Mouse (Mus musculus) lung, postnatal 14 days (tissue): ENCODE measurements around the gene Pnldc1.
"Not testable (repeated sequence)": the region's sequence is repeated elsewhere in the genome, so short reads cannot be mapped to it uniquely, and the experiment has no call there.

Experiments used
- DNase-seq: peaks from one replicate; pipeline ENCODE4 v3.0.0; 2021

The Pnldc1 gene

DNA sequence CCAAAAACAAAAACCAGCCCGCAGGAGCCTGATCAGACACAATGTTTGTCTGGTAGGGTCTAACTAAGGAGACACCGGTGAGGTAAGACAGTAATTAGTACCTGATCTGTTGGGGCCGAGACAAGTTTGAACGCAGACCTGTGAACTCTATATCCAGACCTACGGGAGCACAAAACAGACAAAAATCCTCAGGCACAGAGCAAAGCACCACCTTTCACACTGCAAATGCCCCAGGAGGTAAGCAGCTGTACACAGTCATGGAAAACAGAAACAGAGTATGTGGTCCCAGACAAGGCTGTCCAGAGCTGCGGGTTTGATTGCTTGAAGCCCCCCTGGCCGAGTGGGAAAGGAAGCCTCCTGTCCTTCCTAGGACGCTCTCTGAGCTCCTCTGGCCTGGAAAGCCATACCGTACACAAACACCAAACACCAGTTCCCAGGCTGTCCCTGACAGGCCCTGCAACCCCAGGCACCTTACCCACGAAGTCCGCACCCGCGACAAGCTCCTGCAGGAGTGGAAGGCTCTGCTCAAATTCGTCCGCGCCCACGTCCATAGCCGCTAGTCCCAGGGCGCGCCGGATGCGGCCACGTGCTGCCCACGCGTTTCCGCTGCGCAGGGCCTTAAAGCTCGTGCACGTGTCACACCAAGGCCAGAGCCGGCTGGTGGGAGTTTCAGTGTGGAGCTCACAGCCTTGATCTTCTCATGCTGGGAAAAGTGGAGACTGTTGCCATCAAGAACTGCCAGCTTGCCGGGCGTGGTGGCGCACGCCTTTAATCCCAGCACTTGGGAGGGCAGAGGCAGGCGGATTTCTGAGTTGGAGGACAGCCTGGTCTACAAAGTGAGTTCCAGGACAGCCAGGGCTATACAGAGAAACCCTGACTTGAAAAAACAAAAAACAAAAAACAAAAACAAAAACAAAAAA, at the start of gene Pnldc1:
Gene Pnldc1 (minus strand): TSS at position 870 of the 920 bp plus-strand sequence.
- no peak for DNase-seq

- not testable (repeated sequence) for DNase-seq
Observed at GRCm38 (mm10) chr17:12959377-12959776, 49.3 kb upstream of the Pnldc1 start.

GRCm38 (mm10) chr17:12956664-12957063, 46.6 kb upstream of the Pnldc1 start:
- no peak for DNase-seq

DNA sequence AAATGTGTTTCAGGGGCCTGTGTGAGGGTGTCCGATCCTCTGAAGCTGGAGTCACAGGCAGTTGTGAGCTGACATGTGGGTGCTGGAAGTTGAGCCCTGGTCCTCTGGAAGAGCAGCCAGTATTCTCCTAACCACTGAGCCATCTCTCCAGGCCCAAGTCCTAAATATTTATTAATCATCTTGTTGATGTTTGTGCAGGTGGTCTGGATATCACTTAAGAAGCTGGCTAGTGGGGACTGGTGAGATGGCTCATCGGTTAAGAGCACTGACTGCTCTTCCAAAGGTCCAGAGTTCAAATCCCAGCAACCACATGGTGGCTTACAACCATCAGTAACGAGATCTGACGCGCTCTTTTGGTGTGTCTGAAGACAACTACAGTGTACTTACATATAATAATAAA, 39.6 kb upstream of the Pnldc1 start:
- DNase-seq: no peak

- no peak for DNase-seq
Observed at GRCm38 (mm10) chr17:12942459-12943162, 32.6 kb upstream of the Pnldc1 start.

GRCm38 (mm10) chr17:12941543-12942260, 31.7 kb upstream of the Pnldc1 start:
- DNase-seq: no peak

DNA sequence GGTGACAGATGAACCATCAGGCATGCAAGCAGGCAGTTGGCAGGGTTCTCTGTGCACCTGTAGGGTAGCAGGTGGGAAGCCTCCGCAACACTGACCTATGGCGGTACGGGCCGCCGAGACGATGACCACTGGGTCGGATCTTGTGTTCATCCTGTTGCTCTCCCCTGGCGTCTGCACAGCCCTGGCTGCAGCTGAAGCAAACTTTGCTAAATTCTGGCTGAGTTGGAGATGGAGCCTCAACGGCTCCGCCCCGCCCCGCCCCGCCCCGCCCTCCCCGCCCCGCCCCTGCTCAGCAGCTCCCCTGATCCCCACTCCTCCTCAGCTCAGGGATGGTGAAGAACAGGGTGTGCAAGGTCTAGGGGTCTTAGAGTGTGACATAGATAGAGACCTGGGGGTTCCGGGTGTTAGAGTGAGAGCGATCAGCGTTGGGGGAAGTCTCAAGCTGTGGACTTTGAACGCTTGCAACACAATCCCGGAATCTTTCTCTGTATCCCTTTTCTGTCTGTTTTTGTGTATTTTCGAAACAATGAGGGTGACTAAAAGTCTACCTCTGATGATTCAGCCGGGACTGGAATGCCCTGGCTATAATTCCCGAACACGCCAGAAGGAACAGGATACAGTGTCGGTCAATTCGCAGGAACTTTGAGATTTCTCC, 30.2 kb upstream of the Pnldc1 start, which contains the start of gene Acat3:
Gene Acat3 (minus strand): TSS at position 450 of the 655 bp plus-strand sequence.
- DNase-seq: no peak

- not testable (repeated sequence) for DNase-seq
Observed at GRCm38 (mm10) chr17:12939377-12940148, 29.5 kb upstream of the Pnldc1 start.

GRCm38 (mm10) chr17:12938077-12938476, 28.0 kb upstream of the Pnldc1 start:
- DNase-seq: no peak

DNA sequence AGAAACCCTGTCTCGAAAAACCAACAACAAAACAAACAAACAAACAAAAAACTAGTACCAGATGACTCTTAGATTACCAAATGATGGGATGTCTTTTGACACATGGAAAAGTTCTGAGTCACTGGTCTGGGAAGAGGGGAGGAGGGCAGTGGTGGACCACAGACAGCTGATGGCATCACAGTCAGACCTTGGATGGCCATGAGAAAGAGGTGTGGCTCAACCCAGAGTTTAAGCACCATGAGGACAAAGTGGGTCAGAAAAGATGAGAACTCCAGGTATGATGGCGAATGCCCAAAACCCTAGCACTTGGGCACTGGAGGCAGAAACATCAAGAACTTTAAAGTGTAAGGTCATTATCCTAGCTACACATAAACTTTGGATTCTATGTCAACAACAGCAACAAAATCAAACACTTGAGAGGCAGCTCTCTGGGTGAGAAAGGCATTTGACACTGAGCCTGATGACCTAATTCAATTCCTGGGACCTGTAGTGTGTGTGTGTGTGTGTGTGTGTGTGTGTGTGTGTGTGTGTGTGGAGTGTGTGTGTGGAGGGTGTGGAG, 27.5 kb upstream of the Pnldc1 start:
- no peak for DNase-seq

GRCm38 (mm10) chr17:12935719-12936118, 25.7 kb upstream of the Pnldc1 start:
- no peak for DNase-seq

GRCm38 (mm10) chr17:12931576-12931975, 21.5 kb upstream of the Pnldc1 start:
- not testable (repeated sequence) for DNase-seq

DNA sequence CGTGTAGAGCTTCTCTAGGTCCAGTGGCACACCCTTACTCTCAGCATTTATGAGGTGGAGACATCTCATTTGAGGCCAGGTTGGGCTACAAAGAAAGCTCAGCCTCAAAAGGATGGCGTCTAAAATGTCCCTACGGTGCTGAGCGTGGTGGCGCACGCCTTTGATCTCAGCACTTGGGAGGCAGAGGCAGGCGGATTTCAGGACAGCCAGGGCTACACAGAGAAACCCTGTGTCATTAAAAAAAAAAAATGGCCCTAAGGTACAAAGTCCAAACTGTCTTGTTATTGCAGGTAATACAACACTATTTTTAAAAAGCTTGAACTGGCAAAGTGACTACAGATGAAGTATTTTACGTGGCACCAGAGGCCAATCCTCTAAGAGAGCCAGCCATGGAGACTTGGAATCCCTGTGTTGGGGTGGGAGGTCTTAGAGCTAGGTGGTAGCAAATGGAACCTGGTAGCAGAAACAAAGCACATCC, 15.7 kb upstream of the Pnldc1 start:
- DNase-seq: no peak

GRCm38 (mm10) chr17:12925001-12925400, 15.0 kb upstream of the Pnldc1 start:
- no peak for DNase-seq

DNA sequence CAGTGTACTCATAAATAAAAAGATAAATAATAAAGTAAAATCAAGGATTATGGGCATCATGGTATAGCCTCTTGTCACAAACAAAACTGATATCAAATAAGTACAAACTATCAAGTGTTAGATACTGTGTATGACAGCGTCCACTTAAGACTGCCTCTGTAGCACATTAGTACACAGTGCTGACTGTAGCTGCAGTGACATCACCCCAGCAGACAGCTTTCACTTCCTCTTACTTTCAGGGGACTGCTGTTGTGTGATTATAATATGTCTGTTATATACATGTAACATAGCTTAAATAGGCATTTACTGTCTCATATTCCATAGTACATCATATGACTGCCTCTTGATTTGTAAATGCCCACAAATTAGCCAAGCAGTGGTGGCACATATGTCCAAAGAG, 11.0 kb upstream of the Pnldc1 start:
- no peak for DNase-seq

DNA sequence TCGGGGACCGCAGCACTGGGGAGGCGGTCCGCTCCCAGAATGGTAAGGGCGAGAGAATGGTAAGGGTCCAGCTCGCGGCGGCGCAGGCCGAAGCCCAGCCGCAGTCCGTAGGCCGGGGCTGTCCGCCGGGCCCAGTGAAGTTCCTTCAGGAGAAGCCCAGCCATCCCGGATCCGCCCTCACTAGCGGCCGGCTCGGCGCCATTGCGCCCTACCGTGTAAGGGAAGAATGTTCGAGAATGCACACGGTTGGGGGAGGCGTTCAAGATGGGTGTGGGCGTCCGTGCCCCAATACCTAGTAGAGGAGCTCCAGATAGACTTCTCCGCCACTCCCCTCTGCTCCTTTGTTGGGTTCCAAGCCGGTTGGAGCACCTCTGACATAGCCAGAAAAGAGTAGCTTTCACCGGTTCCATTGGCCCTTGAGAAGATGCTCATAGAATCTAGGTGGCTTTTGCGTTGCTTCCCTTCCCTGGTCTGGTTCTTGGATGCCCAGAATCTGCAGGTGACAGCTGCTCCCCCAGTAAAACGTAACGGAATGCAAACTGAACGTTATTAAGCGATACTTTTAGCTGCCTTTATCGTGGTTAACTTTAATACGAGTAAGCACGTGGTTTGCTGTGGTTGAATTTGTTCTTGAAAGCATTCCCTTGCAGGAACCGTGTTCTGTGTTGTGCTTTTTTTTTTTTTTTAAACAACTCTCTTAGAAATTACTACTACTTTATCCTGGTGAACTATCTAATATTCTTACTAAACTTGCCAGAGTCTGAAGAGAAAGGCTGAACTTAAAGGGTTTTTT, 6.8 kb upstream of the Pnldc1 start:
- DNase-seq: peak; percentile 37

GRCm38 (mm10) chr17:12915881-12916583, 6.0 kb upstream of the Pnldc1 start, which contains the start of gene Mrpl18:
Mrpl18 (minus strand) TSS chr17:12916345.
- peak; percentile 98 for DNase-seq

GRCm38 (mm10) chr17:12915488-12915880, 5.5 kb upstream of the Pnldc1 start, which contains the start of gene Tcp1:
Tcp1 (plus strand) TSS chr17:12915701.
- DNase-seq: no peak

- DNase-seq: no peak
Observed at GRCm38 (mm10) chr17:12910391-12910790, 361 bp upstream of the Pnldc1 start.

DNA sequence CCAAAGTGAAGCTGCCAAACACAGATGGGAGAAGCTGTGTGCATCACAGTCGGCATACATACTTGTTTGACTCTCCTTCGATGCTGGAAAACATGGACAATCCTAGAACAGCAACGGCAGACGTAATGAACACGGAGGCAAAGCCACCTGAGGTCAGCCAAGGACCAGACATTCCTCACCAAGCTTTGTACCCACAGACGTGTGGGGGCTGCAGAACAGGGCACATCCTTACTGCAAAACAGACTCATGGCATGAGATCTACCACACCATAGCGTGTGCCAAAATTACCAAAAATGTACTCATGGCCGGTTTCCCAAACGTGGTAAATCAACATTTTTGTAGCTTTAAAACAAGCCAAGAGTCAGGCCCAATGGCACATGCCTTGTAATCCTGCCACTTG, 3.6 kb downstream of the Pnldc1 start:
- DNase-seq: no peak
